Mouse (Mus musculus): ENCODE measurements around the gene Unc5cl. TPM values are rescaled to one million over a fixed set of nuclear protein-coding genes. Genes with fewer than 3 reads are reported as not detected.

Unc5cl gene
- polyA plus RNA-seq (2015; fragmentation: Nextera tagmentation; extraction: Ambion mirVana), result 0.23 TPM in 2 replicates

- H3K9ac ChIP-seq (replicated peaks), result no peak within 1 kb of the TSS
- 62% methylated on average over 11 of the region's 11 CpGs for WGBS
- H3K27me3 ChIP-seq, result no peaks in the 10 kb centered on the region
- ATAC-seq, result no peak
- H3K4me2 ChIP-seq (replicated peaks), result no peak within 1 kb of the TSS
- no peak within 1 kb of the TSS for H3K27ac ChIP-seq
- H3K4me3 ChIP-seq (replicated peaks), result no peak within 1 kb of the TSS
- no peaks in the 10 kb centered on the region for H3K9me3 ChIP-seq
- H3K36me3 ChIP-seq, result no peaks in the 10 kb centered on the region
- peaks cover 13% of the 10 kb centered on the region; the same call in 1 of the 2 replicates for H3K4me1 ChIP-seq (replicated peaks)
These were observed at the start of gene Unc5cl for GRCm38 (mm10) chr17:48454688-48455087. Unc5cl (plus strand) TSS chr17:48454901.

GRCm38 (mm10) chr17:48407154-48407553 lies 47.5 kb upstream of the Unc5cl start:
- H3K27ac ChIP-seq, result no peak overlapping the region

GRCm38 (mm10) chr17:48407910-48408525 lies 46.7 kb upstream of the Unc5cl start:
- Histone ChIP-seq H3K27ac (peak overlapping the region; percentile 100), H3K9me3 (no peaks in the 10 kb centered on the region), H3K27me3 (no peaks in the 10 kb centered on the region), H3K36me3 (peaks cover 5% of the 10 kb centered on the region; the same call in 1 of the 2 replicates), H3K4me1 (replicated peaks) (peaks cover 31% of the 10 kb centered on the region), H3K4me2 (replicated peaks) (peak overlapping the region; percentile 73), H3K4me3 (replicated peaks) (peak overlapping the region; percentile 88), H3K9ac (replicated peaks) (peak overlapping the region; percentile 99)
- ATAC-seq, result no peak
- WGBS, result 11% methylated on average over 8 of the region's 8 CpGs

More at GRCm38 (mm10) chr17:48407154-48407553, 47.5 kb upstream of the Unc5cl start:
- WGBS, result 93% methylated on average over 4 of the region's 4 CpGs
- peak overlapping the region; percentile 73 for H3K4me2 ChIP-seq (replicated peaks)
- peaks cover 30% of the 10 kb centered on the region for H3K4me1 ChIP-seq (replicated peaks)
- no peaks in the 10 kb centered on the region for H3K9me3 ChIP-seq
- H3K27me3 ChIP-seq, result no peaks in the 10 kb centered on the region
- H3K9ac ChIP-seq (replicated peaks), result 0 out of 2 replicates have a peak overlapping the region, but pooled peaks have one; percentile 99
- no peak for ATAC-seq
- H3K36me3 ChIP-seq, result no peaks in the 10 kb centered on the region
- no peak overlapping the region for H3K4me3 ChIP-seq (replicated peaks)

GRCm38 (mm10) chr17:48408526-48409291 lies 46.0 kb upstream of the Unc5cl start:
- Histone ChIP-seq H3K27me3 (no peaks in the 10 kb centered on the region), H3K4me2 (replicated peaks) (peak overlapping the region; percentile 73), H3K27ac (peak overlapping the region; percentile 100), H3K9me3 (no peaks in the 10 kb centered on the region), H3K4me1 (replicated peaks) (peaks cover 31% of the 10 kb centered on the region), H3K36me3 (peaks cover 7% of the 10 kb centered on the region; the same call in 1 of the 2 replicates), H3K9ac (replicated peaks) (peak overlapping the region; percentile 99), H3K4me3 (replicated peaks) (peak overlapping the region; percentile 88)
- under 1% methylated on average over 47 of the region's 47 CpGs for WGBS
- ATAC-seq, result peak; percentile 53

- Histone ChIP-seq H3K9me3 (no peaks in the 10 kb centered on the region), H3K4me2 (replicated peaks) (peak within 1 kb of the TSS; percentile 81), H3K4me1 (replicated peaks) (peaks cover 31% of the 10 kb centered on the region), H3K4me3 (replicated peaks) (peak within 1 kb of the TSS; percentile 88), H3K27me3 (no peaks in the 10 kb centered on the region), H3K36me3 (peaks cover 12% of the 10 kb centered on the region), H3K27ac (peak within 1 kb of the TSS; percentile 100), H3K9ac (replicated peaks) (peak within 1 kb of the TSS; percentile 99)
- peak; percentile 97 for ATAC-seq
- WGBS, result under 1% methylated on average over 84 of the region's 84 CpGs
These were observed 45.1 kb upstream of the Unc5cl start, which contains the start of the genes Nfya and Oard1 for GRCm38 (mm10) chr17:48409380-48410298. Nfya (minus strand) TSS chr17:48409906. Oard1 (plus strand) TSS chr17:48410014.

GRCm38 (mm10) chr17:48410299-48410785 lies 44.4 kb upstream of the Unc5cl start:
- Histone ChIP-seq H3K4me3 (replicated peaks) (peak overlapping the region; percentile 88), H3K9me3 (no peaks in the 10 kb centered on the region), H3K36me3 (peaks cover 19% of the 10 kb centered on the region), H3K4me2 (replicated peaks) (peak overlapping the region; percentile 81), H3K4me1 (replicated peaks) (peaks cover 31% of the 10 kb centered on the region), H3K9ac (replicated peaks) (peak overlapping the region; percentile 83), H3K27me3 (no peaks in the 10 kb centered on the region), H3K27ac (peak overlapping the region; percentile 100)
- peak; percentile 35 for ATAC-seq
- WGBS, result under 1% methylated on average over 13 of the region's 13 CpGs

- ATAC-seq, result no peak
- peaks cover 31% of the 10 kb centered on the region for H3K4me1 ChIP-seq (replicated peaks)
- H3K4me3 ChIP-seq (replicated peaks), result peak overlapping the region; percentile 88
- WGBS, result 59% methylated on average over 8 of the region's 8 CpGs
- peaks cover 22% of the 10 kb centered on the region for H3K36me3 ChIP-seq
- no peaks in the 10 kb centered on the region for H3K27me3 ChIP-seq
- peak overlapping the region; percentile 81 for H3K4me2 ChIP-seq (replicated peaks)
- no peaks in the 10 kb centered on the region for H3K9me3 ChIP-seq
- no peak overlapping the region; the same call in 1 of the 2 replicates for H3K27ac ChIP-seq
- peak overlapping the region; percentile 83 for H3K9ac ChIP-seq (replicated peaks)
These were observed 43.5 kb upstream of the Unc5cl start for GRCm38 (mm10) chr17:48411241-48411640.

GRCm38 (mm10) chr17:48416011-48416410 lies 38.7 kb upstream of the Unc5cl start:
- Histone ChIP-seq H3K27ac (no peak overlapping the region), H3K4me2 (replicated peaks) (no peak overlapping the region), H3K9me3 (no peaks in the 10 kb centered on the region), H3K27me3 (no peaks in the 10 kb centered on the region), H3K4me1 (replicated peaks) (peaks cover 13% of the 10 kb centered on the region), H3K9ac (replicated peaks) (no peak overlapping the region), H3K4me3 (replicated peaks) (no peak overlapping the region), H3K36me3 (peaks cover 30% of the 10 kb centered on the region)
- WGBS, result 84% methylated on average over 7 of the region's 7 CpGs
- ATAC-seq, result no peak

- WGBS, result 90% methylated on average over 14 of the region's 14 CpGs
- Histone ChIP-seq H3K27ac (no peak overlapping the region), H3K27me3 (no peaks in the 10 kb centered on the region), H3K9ac (replicated peaks) (no peak overlapping the region), H3K4me1 (replicated peaks) (peaks cover 7% of the 10 kb centered on the region), H3K4me2 (replicated peaks) (no peak overlapping the region), H3K4me3 (replicated peaks) (no peak overlapping the region), H3K9me3 (no peaks in the 10 kb centered on the region), H3K36me3 (peaks cover 30% of the 10 kb centered on the region)
- ATAC-seq, result peak; percentile 89
These were observed 38.1 kb upstream of the Unc5cl start for GRCm38 (mm10) chr17:48416425-48417195.

GRCm38 (mm10) chr17:48417521-48417920 lies 37.2 kb upstream of the Unc5cl start:
- 92% methylated on average over 6 of the region's 6 CpGs for WGBS
- H3K36me3 ChIP-seq, result peaks cover 29% of the 10 kb centered on the region
- H3K9me3 ChIP-seq, result no peaks in the 10 kb centered on the region
- no peaks in the 10 kb centered on the region for H3K4me1 ChIP-seq (replicated peaks)
- peak; percentile 52; the same call in 1 of the 2 replicates for ATAC-seq
- H3K9ac ChIP-seq (replicated peaks), result no peak overlapping the region
- H3K4me2 ChIP-seq (replicated peaks), result no peak overlapping the region
- H3K4me3 ChIP-seq (replicated peaks), result no peak overlapping the region
- no peaks in the 10 kb centered on the region for H3K27me3 ChIP-seq
- no peak overlapping the region for H3K27ac ChIP-seq

- Histone ChIP-seq H3K9me3 (no peaks in the 10 kb centered on the region), H3K4me2 (replicated peaks) (no peak overlapping the region), H3K4me3 (replicated peaks) (no peak overlapping the region), H3K4me1 (replicated peaks) (no peaks in the 10 kb centered on the region), H3K27me3 (no peaks in the 10 kb centered on the region), H3K27ac (no peak overlapping the region), H3K36me3 (peaks cover 25% of the 10 kb centered on the region), H3K9ac (replicated peaks) (no peak overlapping the region)
- WGBS, result 83% methylated on average over 7 of the region's 7 CpGs
- ATAC-seq, result no peak
These were observed 36.5 kb upstream of the Unc5cl start for GRCm38 (mm10) chr17:48418174-48418573.

Data from midbrain, embryonic 13.5 days (tissue).